Mouse (Mus musculus): ENCODE results near the gene Pik3c2g. TPM values are rescaled to one million over a fixed set of nuclear protein-coding genes. Genes with fewer than 3 reads are reported as not detected.

The Pik3c2g gene
- total and polyA plus RNA-seq, 3 experiments = not detected

DNA sequence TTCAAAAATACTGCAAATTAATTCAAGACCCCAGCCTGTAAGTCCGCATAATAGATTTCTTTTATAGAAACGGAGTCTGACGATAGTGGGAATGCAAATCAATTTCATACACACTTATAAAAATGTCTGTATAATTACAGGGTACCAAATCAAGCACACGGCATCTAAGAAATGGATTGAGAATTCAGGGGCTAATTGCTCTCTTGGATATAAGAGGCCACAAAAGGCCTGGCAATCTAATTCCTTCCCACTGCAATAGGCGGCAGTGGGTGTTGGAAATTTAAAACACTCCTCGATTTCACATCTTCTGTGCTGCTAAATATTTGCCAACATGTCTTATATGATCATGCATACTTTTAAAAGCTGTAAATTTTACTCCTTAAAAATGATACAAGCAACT, 402.1 kb downstream of the Pik3c2g start:
- Histone ChIP-seq H3K27me3 (ENCODE audit: control insufficient read depth, insufficient read depth, low read length) (no peaks in the 10 kb centered on the region), H3K27ac (no peak overlapping the region), H3K4me1 (ENCODE audit: control insufficient read depth, insufficient read depth, low read length) (no peaks in the 10 kb centered on the region), H3K36me3 (ENCODE audit: control insufficient read depth, insufficient read depth, low read length) (no peaks in the 10 kb centered on the region), H3K9ac (ENCODE audit: low read depth, low read length) (no peak overlapping the region), H3K4me3 (no peak overlapping the region), H3K79me2 (replicated peaks; ENCODE audit: control insufficient read depth, insufficient read depth, low read length) (no peaks in the 10 kb centered on the region)
- 88% methylated on average over 6 of the region's 6 CpGs for WGBS
- intact Hi-C loops (cut with DNase I) = no loop called here
- TF ChIP-seq CTCF (IDR thresholded peaks at IDR 0.05) = no peak
- TF ChIP-seq POLR2A (IDR thresholded peaks at IDR 0.05; ENCODE audit: insufficient read depth, low read depth, low read length) = no peak
- no peak for TF ChIP-seq EP300 (IDR thresholded peaks at IDR 0.05; ENCODE audit: insufficient read depth, low read depth, low read length)
- DNase-seq = no peak

DNA sequence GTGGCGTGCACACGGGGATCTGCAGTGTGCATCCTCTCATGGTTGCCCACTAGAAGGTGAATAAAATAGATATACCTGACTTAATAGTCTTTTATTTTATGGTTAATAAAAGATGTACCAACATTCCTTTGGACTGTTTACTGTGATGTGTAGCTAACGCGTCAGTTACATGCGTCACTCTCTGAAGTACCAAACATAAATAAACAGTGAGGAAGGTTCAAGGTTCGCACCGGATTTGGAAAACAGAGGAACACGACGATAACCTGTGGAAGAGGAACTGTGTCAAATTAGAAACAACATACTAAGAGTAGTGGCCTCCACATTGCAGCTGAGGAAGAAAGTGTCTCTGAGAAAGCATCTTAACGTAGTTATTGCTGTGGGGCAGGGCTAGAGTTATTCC, 402.6 kb downstream of the Pik3c2g start:
- no peak for TF ChIP-seq CTCF (IDR thresholded peaks at IDR 0.05)
- no peak for TF ChIP-seq EP300 (IDR thresholded peaks at IDR 0.05; ENCODE audit: insufficient read depth, low read depth, low read length)
- TF ChIP-seq POLR2A (IDR thresholded peaks at IDR 0.05; ENCODE audit: insufficient read depth, low read depth, low read length) = no peak
- Histone ChIP-seq H3K36me3 (ENCODE audit: control insufficient read depth, insufficient read depth, low read length) (no peaks in the 10 kb centered on the region), H3K27me3 (ENCODE audit: control insufficient read depth, insufficient read depth, low read length) (no peaks in the 10 kb centered on the region), H3K9ac (ENCODE audit: low read depth, low read length) (no peak overlapping the region), H3K4me3 (no peak overlapping the region), H3K4me1 (ENCODE audit: control insufficient read depth, insufficient read depth, low read length) (no peaks in the 10 kb centered on the region), H3K79me2 (replicated peaks; ENCODE audit: control insufficient read depth, insufficient read depth, low read length) (no peaks in the 10 kb centered on the region), H3K27ac (no peak overlapping the region)
- no peak for DNase-seq
- WGBS = 86% methylated on average over 10 of the region's 10 CpGs
- intact Hi-C loops (cut with DNase I) = no loop called here

- no peaks in the 10 kb centered on the region for H3K36me3 ChIP-seq (ENCODE audit: control insufficient read depth, insufficient read depth, low read length)
- intact Hi-C loops (cut with DNase I) = no loop called here
- no peak overlapping the region for H3K4me3 ChIP-seq
- no peaks in the 10 kb centered on the region for H3K79me2 ChIP-seq (replicated peaks; ENCODE audit: control insufficient read depth, insufficient read depth, low read length)
- H3K27ac ChIP-seq = no peak overlapping the region
- H3K9ac ChIP-seq (ENCODE audit: low read depth, low read length) = no peak overlapping the region
- TF ChIP-seq EP300 (IDR thresholded peaks at IDR 0.05; ENCODE audit: insufficient read depth, low read depth, low read length) (no peak), POLR2A (IDR thresholded peaks at IDR 0.05; ENCODE audit: insufficient read depth, low read depth, low read length) (no peak), CTCF (IDR thresholded peaks at IDR 0.05) (no peak)
- H3K27me3 ChIP-seq (ENCODE audit: control insufficient read depth, insufficient read depth, low read length) = no peaks in the 10 kb centered on the region
- WGBS = 73% methylated on average over 3 of the region's 3 CpGs
- H3K4me1 ChIP-seq (ENCODE audit: control insufficient read depth, insufficient read depth, low read length) = no peaks in the 10 kb centered on the region
- no peak for DNase-seq
These were observed 418.2 kb downstream of the Pik3c2g start for GRCm38 (mm10) chr6:140005181-140005580.

Other genes starting within 250 kb of the Pik3c2g start
- under 1 TPM in 1 of 2 experiments, not detected in 1; 0.32 TPM for gene Rergl, start 85.2 kb upstream of the Pik3c2g start, total RNA-seq (2021)
- gene Rergl, start 85.2 kb upstream of the Pik3c2g start, polyA plus RNA-seq (2012; rRNA removed) = not detected in 2 replicates